Mouse (Mus musculus) adrenal gland (tissue): ENCODE results near the gene Ppp1r14b.

Source experiments
- intact Hi-C: fragments of 180-260 bp; cut with DNase I; formaldehyde crosslinking; loops from one replicate; pipeline ENCODE4 v1.15.1; 2025

Ppp1r14b gene

DNA sequence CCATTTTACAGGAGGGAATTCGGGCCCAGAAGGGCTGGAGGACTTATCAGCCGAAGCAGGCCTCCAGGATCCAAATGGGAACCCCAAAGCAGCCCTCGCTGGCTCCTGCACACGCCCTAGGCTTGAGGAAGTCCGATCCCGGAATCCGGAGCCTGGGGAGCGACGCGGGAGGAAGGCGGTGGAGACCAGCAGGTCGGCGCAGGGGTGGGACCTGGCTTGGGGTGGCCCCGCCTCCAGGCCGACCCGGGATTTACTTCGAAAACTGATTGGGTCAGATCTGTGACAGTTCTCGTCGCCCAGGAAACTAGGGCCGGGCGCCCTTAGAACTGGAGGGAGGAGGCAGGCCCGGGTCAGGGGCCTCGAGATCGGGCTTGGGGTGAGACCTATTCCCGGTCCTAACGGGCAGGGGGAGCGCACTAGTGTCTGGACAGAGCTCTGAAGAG, 32.5 kb upstream of the Ppp1r14b start, which contains the start of gene Gpr137:
TSS of gene Gpr137 (minus strand) at position 232 of the 443 bp plus-strand sequence.
- intact Hi-C loops, result loop anchor here (5.0 kb wide), 1 partner anchor 35 kb away; the partner anchor contains the start of gene Plcb3

GRCm38 (mm10) chr19:6942764-6943163, 32.0 kb upstream of the Ppp1r14b start:
- intact Hi-C loops, result loop anchor here (5.0 kb wide), 1 partner anchor 35 kb away; the partner anchor contains the start of gene Plcb3

- intact Hi-C loops, result loop anchor here (5.0 kb wide), 1 partner anchor 34 kb away; the partner anchor contains the start of gene Plcb3
These were observed 31.1 kb upstream of the Ppp1r14b start for GRCm38 (mm10) chr19:6943709-6944108.

DNA sequence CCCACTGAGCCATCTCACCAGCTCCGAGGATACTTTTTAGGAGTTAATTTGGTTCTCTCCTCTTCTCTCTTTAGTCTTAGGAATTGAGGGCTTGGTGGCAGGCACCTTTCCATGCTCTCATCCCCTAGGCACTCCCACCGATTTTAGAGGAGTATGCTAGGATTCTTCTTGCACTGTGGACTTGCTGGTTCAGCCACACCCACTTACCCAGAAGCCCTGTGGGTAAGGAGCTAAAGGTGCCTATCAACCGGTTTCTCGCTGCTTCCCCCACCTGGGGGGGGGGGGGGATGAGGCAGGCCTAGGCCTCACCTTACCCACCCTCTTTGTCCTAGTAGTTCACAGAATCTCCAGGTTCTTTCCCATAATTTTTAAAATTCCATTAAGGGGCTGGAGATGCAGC, 27.0 kb upstream of the Ppp1r14b start:
- intact Hi-C loops, result no loop called here

DNA sequence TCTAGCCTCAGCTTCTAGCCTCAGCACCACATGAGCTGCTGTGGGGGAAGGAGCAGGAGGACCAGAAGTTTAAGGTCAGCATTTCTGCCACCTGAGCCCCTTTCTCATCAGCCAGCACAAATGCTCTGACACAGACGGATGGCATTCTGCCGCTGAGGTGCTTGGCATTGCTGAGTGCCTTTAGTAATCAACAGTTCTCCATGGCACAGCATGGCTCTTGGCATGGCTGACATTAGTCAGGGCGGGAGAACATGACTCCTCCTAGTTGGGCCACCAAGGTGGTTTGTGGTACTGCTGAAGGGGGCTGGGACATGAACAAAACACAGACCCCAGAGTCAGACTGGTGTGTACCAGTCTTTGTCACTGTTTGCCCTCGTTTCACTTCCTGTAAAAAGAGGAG, 26.6 kb upstream of the Ppp1r14b start:
- intact Hi-C loops, result no loop called here

DNA sequence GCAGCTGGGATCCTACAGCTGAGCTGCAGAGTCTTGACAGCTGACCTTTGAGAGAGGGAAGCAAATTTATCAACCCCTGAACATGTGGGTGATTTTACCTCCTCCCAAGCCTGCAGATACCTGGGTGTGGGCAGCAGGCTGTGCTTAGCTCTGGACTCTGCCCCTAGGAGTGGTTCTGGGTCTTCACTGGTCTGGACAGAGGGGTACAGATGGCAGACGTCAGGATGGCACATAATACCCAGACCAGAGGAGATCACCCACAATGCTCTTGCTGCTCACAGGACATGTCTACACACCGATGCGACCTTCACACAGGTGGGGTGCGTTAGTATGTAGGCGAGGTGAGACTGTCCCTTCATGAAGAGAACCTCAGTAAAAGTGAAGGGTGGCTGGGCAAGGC, 25.2 kb upstream of the Ppp1r14b start:
- intact Hi-C loops, result no loop called here

- intact Hi-C loops, result no loop called here
These were observed 24.8 kb upstream of the Ppp1r14b start for GRCm38 (mm10) chr19:6949951-6950350.

GRCm38 (mm10) chr19:6950613-6951153, 24.1 kb upstream of the Ppp1r14b start:
- intact Hi-C loops, result no loop called here

DNA sequence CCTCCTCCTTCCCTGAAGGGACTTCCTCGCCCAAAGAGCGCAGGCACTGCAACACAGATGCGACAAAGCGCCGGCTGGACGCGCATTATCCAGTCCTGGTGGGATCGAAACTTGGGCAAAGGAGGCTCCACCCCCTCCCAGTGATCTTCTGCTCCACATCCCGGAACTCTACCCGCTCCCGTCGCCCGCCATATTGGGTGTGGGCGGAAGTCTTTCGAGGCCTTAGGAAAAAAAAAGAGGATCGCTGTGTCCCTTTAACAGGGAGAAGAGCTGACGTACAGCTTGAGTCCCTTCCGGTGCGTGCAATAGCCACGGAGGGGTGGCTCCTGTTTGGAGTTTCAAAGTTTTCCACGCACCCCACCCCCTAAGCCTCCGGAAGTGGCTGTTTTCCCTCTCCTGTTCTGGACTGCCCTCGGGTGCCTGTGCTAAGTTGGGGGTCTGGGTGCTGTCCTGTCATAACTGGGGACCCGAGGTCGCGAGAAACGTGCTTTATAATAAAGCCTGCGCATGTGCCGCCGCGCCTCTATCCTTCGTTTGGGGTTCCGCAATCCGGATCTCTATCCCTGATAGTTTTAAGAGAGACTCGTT, 23.3 kb upstream of the Ppp1r14b start:
- intact Hi-C loops, result no loop called here

GRCm38 (mm10) chr19:6951994-6952711, 22.6 kb upstream of the Ppp1r14b start:
- intact Hi-C loops, result no loop called here

GRCm38 (mm10) chr19:6952712-6953037, 22.1 kb upstream of the Ppp1r14b start:
- intact Hi-C loops, result no loop called here

- intact Hi-C loops, result no loop called here
These were observed 20.7 kb upstream of the Ppp1r14b start for GRCm38 (mm10) chr19:6954046-6954445.

GRCm38 (mm10) chr19:6955424-6955823, 19.3 kb upstream of the Ppp1r14b start:
- intact Hi-C loops, result no loop called here

- intact Hi-C loops, result no loop called here
These were observed 18.3 kb upstream of the Ppp1r14b start for GRCm38 (mm10) chr19:6956461-6956860.

GRCm38 (mm10) chr19:6968491-6969271, 6.1 kb upstream of the Ppp1r14b start:
- intact Hi-C loops, result no loop called here

DNA sequence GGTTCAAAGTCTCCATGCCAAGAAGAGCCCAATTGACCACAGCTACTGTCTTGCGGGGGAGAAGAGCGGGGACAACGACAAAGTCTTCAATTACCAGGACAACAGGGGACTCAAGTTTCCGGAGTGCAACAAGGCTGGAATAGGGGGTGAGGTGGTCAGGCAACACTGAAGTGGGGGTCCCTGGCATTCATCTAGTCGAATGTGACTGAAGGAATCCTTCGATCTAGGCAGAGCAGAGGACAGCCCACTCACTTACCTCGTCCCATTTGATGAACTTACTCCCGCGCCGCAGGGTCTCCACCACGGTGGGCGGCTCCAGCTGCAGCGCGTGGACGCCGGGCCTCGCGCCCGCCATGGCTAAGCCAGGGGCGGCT, 5.5 kb upstream of the Ppp1r14b start:
- intact Hi-C loops, result no loop called here

GRCm38 (mm10) chr19:6969665-6970381, 4.9 kb upstream of the Ppp1r14b start:
- intact Hi-C loops, result loop anchor here (5.0 kb wide), 1 partner anchor 43 kb away; the partner anchor contains the start of gene Catsperz

DNA sequence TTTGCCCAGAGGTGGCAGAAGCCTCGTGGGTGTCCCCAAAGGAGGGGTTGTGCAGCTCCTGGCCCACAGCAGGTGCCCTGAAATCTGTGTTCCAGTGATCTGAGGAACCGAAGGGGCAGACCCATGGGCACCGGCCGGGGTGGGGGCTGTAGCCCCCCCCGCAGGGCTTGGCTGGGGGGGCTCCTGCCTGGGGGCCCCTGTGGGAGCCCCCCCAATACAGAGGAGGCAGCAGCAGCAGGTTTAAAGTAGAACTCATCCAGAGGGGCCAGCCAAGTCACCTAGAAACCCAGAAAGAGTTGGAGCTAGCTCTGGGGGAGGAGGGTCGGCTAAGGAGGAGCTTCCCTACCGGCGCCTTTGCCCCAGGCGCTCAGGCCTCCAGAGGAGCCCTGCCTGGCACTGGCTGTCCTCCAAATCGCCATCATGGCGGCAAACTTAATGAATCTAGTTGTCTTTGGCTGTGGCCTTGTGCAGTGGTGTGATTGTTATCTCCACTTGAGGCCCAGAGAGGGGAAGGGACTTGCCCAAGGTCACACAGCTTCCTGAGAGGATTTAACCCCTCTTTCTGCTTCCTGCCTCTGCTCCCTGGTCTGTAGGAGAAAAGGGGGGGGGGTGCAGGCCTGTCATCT, 4.2 kb upstream of the Ppp1r14b start:
- intact Hi-C loops, result loop anchor here (5.0 kb wide), 1 partner anchor 43 kb away; the partner anchor contains the start of gene Catsperz

GRCm38 (mm10) chr19:6971644-6972043, 3.1 kb upstream of the Ppp1r14b start:
- intact Hi-C loops, result loop anchor here (5.0 kb wide), 1 partner anchor 44 kb away; the partner anchor contains the start of gene Catsperz

- intact Hi-C loops, result loop anchor here (5.0 kb wide), 1 partner anchor 45 kb away; the partner anchor contains the start of gene Catsperz
These were observed 2.4 kb upstream of the Ppp1r14b start for GRCm38 (mm10) chr19:6972247-6972917.
